Mouse (Mus musculus): Measurements from ENCODE around the gene Hcn2. TPM values are rescaled to one million over a fixed set of nuclear protein-coding genes. Genes with fewer than 3 reads are reported as not detected.
A peak's percentile ranks its signal among the peaks of the same experiment; 100 is the strongest.

Hcn2 gene
- polyA plus RNA-seq, 2 experiments = 0.09 TPM; not detected in 1

DNA sequence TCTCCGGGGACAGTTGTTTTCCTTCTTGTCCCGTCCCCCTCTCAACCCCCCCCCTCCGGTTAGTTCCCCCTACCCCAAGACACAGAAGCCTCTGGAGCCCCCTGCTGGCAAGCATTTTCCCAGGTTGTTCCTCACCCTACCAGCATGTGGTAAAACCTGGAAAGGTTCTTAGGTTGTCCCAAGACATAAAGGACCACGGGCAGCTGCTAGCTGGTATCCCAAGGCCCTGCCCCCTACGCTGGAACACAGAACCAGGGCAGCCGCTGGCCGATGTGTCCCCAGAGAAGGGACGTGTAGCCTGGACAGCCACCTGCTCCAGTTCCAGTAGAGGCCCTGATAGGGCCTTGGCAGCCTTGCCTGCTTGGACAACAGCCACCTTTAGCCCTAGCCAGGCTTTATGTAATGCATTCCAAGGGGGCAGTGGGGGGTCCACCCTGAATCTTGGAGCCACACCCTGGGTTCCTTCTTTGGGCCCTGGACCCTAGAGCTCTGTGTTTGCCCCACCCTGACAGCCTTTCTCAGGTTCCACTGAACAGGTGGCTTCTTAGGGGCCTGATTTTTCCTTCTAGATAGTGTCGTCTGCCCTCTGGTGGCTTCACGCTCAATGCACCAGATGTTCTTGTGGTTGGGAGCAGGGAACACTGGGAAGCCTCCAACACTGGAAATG, 33.4 kb upstream of the Hcn2 start:
- DNase-seq (ENCODE audit: low read depth in 3 of 3, low spot score in 3 of 3) (no peak), ATAC-seq (ENCODE audit: insufficient read depth) (no peak)
- Histone ChIP-seq H3K27me3 (ENCODE audit: control insufficient read depth, insufficient read depth, low read length) (no peaks in the 10 kb centered on the region), H3K9ac (replicated peaks) (peak overlapping the region; percentile 89), H3K9me3 (ENCODE audit: control insufficient read depth, low read length) (no peaks in the 10 kb centered on the region), H3K4me2 (ENCODE audit: low read depth) (peak overlapping the region; percentile 91), H3K36me3 (replicated peaks; ENCODE audit: control insufficient read depth, insufficient read depth, low read depth) (peaks cover 35% of the 10 kb centered on the region), H3K4me1 (replicated peaks; ENCODE audit: control insufficient read depth in 2 of 2, insufficient read depth in 2 of 2, low read length in 1 of 2) (peaks cover 27 to 29% of the 10 kb centered on the region in 2 experiments), H3K27ac (peak overlapping the region; percentile 36), H3K4me3 (ENCODE audit: insufficient read depth in 1 of 2, low read depth in 2 of 2, low read length in 2 of 2) (peak overlapping the region; percentile 75 to 100)
- peak; percentile 70 for TF ChIP-seq CTCF (IDR thresholded peaks at IDR 0.05; ENCODE audit: low read depth)
- TF ChIP-seq EP300 (IDR thresholded peaks at IDR 0.05; ENCODE audit: low read depth) = no peak
- WGBS (ENCODE audit: insufficient replicate concordance) = 1% methylated on average over 10 of the region's 10 CpGs

DNA sequence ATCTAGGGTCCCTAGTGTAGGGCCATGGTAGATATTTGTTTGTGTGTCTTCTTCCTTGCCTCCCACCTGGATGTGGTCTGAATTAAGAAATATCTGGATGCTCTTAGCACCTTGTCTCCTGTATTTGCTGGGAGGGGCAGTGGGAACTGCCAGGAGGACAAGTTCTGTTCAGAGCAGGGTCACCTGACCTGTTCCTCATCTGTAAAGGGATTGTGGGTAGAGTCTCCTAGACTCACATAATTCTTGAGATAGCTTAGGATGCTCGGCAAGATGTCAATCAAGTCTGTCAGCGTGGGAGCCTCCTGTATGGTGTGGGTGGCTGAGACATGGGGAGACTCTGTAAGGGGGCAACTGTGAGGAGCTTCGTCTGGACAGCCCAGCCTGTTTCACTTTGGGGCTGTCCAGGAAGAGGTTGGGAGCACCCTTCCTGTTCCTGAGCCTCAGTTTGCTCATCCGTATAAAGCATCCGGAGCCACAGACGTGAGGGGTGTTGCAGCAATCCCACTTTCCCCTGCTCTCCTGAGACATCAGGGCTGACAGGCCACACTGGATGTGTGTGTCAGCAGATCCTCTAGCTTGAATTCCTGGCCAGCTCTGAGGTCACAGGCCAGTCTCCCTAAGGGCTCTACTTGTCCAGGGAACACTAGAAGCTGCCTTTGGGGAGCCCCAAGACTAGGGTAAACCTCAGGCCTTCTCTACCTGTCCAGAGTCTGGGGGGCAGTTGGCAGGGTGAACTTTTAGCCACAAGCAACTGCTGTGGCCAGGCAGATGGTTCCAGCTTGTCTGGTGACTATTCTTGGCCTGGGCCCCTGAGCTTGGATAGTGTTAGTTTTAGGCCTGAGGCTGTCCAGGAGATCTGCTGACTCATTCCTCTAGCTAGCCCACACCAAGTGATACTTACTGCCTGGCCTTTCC, 32.5 kb upstream of the Hcn2 start:
- H3K4me3 ChIP-seq (ENCODE audit: insufficient read depth in 1 of 2, low read depth in 2 of 2, low read length in 2 of 2) = peak overlapping the region; percentile 75 to 100
- TF ChIP-seq CTCF (IDR thresholded peaks at IDR 0.05; ENCODE audit: low read depth) = no peak
- TF ChIP-seq EP300 (IDR thresholded peaks at IDR 0.05; ENCODE audit: low read depth) = no peak
- no peaks in the 10 kb centered on the region for H3K27me3 ChIP-seq (ENCODE audit: control insufficient read depth, insufficient read depth, low read length)
- H3K36me3 ChIP-seq (replicated peaks; ENCODE audit: control insufficient read depth, insufficient read depth, low read depth) = peaks cover 44% of the 10 kb centered on the region
- DNase-seq (ENCODE audit: low read depth in 3 of 3, low spot score in 3 of 3) (no peak), ATAC-seq (ENCODE audit: insufficient read depth) (no peak)
- 66% methylated on average over 6 of the region's 6 CpGs for WGBS (ENCODE audit: insufficient replicate concordance)
- H3K4me1 ChIP-seq (replicated peaks; ENCODE audit: control insufficient read depth in 2 of 2, insufficient read depth in 2 of 2, low read length in 1 of 2) = peaks cover 27 to 29% of the 10 kb centered on the region in 2 experiments
- peak overlapping the region; percentile 89 for H3K9ac ChIP-seq (replicated peaks)
- H3K9me3 ChIP-seq (ENCODE audit: control insufficient read depth, low read length) = no peaks in the 10 kb centered on the region
- H3K4me2 ChIP-seq (ENCODE audit: low read depth) = peak overlapping the region; percentile 91
- H3K27ac ChIP-seq = peak overlapping the region; percentile 23

DNA sequence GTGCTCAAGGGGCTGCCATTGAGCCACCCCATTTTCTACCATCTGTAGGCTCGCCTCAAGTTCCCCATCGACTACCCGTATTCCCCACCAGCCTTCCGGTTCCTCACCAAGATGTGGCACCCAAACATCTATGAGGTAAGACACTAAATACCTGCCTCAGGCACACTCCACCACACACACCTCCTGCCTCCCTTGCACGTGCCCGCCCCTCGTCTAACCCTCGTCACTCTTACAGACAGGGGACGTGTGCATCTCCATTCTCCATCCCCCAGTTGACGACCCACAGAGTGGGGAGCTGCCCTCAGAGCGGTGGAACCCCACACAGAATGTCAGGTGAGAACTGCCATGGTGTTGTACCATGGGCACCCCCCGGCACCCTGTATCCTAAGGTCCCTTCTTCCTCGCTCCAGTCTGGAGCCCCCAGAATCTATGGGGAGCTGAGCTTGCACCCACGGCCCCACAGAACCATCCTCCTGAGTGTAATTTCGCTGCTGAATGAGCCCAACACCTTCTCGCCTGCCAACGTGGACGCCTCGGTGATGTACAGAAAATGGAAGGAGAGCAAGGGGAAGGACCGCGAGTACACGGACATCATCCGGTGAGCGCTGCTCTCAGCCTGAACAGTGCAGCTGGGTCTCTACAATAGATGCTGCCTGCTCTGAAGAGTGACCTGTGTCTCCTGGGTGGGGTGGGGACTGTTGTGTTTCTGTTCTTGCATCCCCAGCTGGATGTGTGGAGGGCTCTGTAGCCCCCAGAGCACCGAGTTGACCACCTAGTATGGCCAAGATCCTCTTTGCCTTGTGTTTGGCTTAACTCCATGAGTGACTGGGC, 31.4 kb upstream of the Hcn2 start:
- no peak for ATAC-seq (ENCODE audit: insufficient read depth)

DNA sequence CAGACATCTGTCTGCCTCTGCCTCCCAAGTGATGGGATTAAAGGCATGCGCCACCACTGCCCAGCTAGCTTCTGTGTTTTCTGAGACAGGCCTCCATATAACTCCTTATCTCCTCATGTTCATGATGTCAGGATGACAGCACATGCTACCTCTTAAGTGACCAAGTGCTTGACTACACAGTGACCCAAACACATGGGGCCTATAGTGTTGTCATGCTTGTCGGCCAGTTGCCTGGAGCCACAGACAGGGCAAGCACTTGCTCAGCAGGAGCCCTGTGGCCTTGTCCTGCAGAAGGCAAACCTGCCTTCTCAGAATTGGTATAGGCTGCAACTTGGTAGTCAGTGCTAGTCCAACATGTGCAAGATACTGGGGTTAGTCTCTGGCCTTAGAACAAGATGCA, 30.2 kb upstream of the Hcn2 start:
- no peaks in the 10 kb centered on the region for H3K9me3 ChIP-seq (ENCODE audit: control insufficient read depth, low read length)
- H3K36me3 ChIP-seq (replicated peaks; ENCODE audit: control insufficient read depth, insufficient read depth, low read depth) = peaks cover 44% of the 10 kb centered on the region
- WGBS (ENCODE audit: insufficient replicate concordance) = 86% methylated on average over 2 of the region's 2 CpGs
- ATAC-seq (ENCODE audit: insufficient read depth) = no peak
- H3K4me3 ChIP-seq (ENCODE audit: insufficient read depth in 1 of 2, low read depth in 2 of 2, low read length in 2 of 2) = no peak overlapping the region
- peaks cover 16 to 19% of the 10 kb centered on the region in 2 experiments for H3K4me1 ChIP-seq (replicated peaks; ENCODE audit: control insufficient read depth in 2 of 2, insufficient read depth in 2 of 2, low read length in 1 of 2)
- H3K4me2 ChIP-seq (ENCODE audit: low read depth) = no peak overlapping the region
- TF ChIP-seq EP300 (IDR thresholded peaks at IDR 0.05; ENCODE audit: low read depth) (no peak), CTCF (IDR thresholded peaks at IDR 0.05; ENCODE audit: low read depth) (no peak)
- DNase-seq (ENCODE audit: low read depth in 3 of 3, low spot score in 3 of 3) = no peak
- H3K27ac ChIP-seq = no peak overlapping the region
- H3K27me3 ChIP-seq (ENCODE audit: control insufficient read depth, insufficient read depth, low read length) = no peaks in the 10 kb centered on the region
- H3K9ac ChIP-seq (replicated peaks) = no peak overlapping the region

More for the DNA sequence above, 31.4 kb upstream of the Hcn2 start:
- no peaks in the 10 kb centered on the region for H3K9me3 ChIP-seq (ENCODE audit: control insufficient read depth, low read length)
- DNase-seq (ENCODE audit: low read depth in 3 of 3, low spot score in 3 of 3) = no peak
- 87% methylated on average over 25 of the region's 25 CpGs for WGBS (ENCODE audit: insufficient replicate concordance)
- H3K9ac ChIP-seq (replicated peaks) = no peak overlapping the region; the same call in 1 of the 2 replicates
- H3K27ac ChIP-seq = no peak overlapping the region
- H3K27me3 ChIP-seq (ENCODE audit: control insufficient read depth, insufficient read depth, low read length) = no peaks in the 10 kb centered on the region
- TF ChIP-seq CTCF (IDR thresholded peaks at IDR 0.05; ENCODE audit: low read depth) (no peak), EP300 (IDR thresholded peaks at IDR 0.05; ENCODE audit: low read depth) (no peak)
- H3K4me2 ChIP-seq (ENCODE audit: low read depth) = peak overlapping the region; percentile 91; the same call in 1 of the 2 replicates
- H3K36me3 ChIP-seq (replicated peaks; ENCODE audit: control insufficient read depth, insufficient read depth, low read depth) = peaks cover 44% of the 10 kb centered on the region
- peaks cover 27 to 29% of the 10 kb centered on the region in 2 experiments for H3K4me1 ChIP-seq (replicated peaks; ENCODE audit: control insufficient read depth in 2 of 2, insufficient read depth in 2 of 2, low read length in 1 of 2)
- H3K4me3 ChIP-seq (ENCODE audit: insufficient read depth in 1 of 2, low read depth in 2 of 2, low read length in 2 of 2) = no peak overlapping the region
